Mouse (Mus musculus) erythroblast, adult 5-6 weeks (primary cell): ENCODE measurements around the gene Aifm2. TPM values are rescaled to one million over a fixed set of nuclear protein-coding genes. Genes with fewer than 3 reads are reported as not detected.

Experiments
- ATAC-seq: replicated peaks from 2 replicates; pipeline ENCODE4 v1.8.0; 2016; ENCODE audit warnings: moderate number of reproducible peaks, mild to moderate bottlenecking, moderate TSS enrichment, inconsistent platforms; ENCODE audit not compliant: poor library complexity, low FRiP score, severe bottlenecking
- total RNA-seq, 2 experiments: library from RNA; stranded (forward) in 1 of 2; stranded (reverse) in 1 of 2; fragments of 150-400 nt in 1 of 2; fragments of 200-764, 138-1000 nt in 1 of 2; gene quantifications; 2 replicates each; pipeline versions ENCODE4 v1.2.3 to v1.2.4; 2015 to 2017; ENCODE audit warnings: low replicate concordance in 2 of 2

Gene Aifm2
- total RNA-seq (2015; ENCODE audit: low replicate concordance) (0.58 and 0.84 TPM in 2 replicates), total RNA-seq (2017; ENCODE audit: low replicate concordance) (1.2 and 2.0 TPM in 2 replicates)

GRCm38 (mm10) chr10:61714771-61715461 is at the start of gene Aifm2:
Aifm2 (plus strand) TSS chr10:61715263.
- ATAC-seq: peak; percentile 93

GRCm38 (mm10) chr10:61665651-61666050 is 49.4 kb upstream of the Aifm2 start:
- ATAC-seq: no peak

GRCm38 (mm10) chr10:61669289-61669688 is 45.8 kb upstream of the Aifm2 start:
- ATAC-seq: no peak

DNA sequence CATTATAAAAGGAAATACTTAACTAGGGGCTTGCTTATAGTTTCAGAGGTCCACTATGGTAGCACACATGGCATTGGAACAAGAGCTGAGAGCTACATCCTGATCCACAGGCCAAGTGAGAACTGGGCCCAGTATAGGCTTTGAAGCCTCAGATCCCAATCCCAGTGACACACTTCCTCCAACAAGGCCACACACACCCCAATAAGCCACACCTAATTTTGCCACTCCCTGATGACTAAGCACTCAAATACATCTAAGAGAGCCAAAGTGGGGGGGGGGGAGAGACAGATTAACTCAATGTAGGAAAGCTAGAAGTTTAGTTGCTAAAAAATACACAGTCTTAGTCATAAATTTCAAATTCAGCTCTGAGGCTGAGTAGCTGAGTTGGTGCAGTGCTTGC is 45.2 kb upstream of the Aifm2 start:
- peak; percentile 58; the same call in 1 of the 2 replicates for ATAC-seq

GRCm38 (mm10) chr10:61670758-61671157 is 44.3 kb upstream of the Aifm2 start:
- ATAC-seq: no peak; the same call in 1 of the 2 replicates

- no peak for ATAC-seq
Observed at GRCm38 (mm10) chr10:61675935-61676334, 39.1 kb upstream of the Aifm2 start.

GRCm38 (mm10) chr10:61679545-61679944 is 35.5 kb upstream of the Aifm2 start:
- ATAC-seq: peak; percentile 13; the same call in 1 of the 2 replicates

DNA sequence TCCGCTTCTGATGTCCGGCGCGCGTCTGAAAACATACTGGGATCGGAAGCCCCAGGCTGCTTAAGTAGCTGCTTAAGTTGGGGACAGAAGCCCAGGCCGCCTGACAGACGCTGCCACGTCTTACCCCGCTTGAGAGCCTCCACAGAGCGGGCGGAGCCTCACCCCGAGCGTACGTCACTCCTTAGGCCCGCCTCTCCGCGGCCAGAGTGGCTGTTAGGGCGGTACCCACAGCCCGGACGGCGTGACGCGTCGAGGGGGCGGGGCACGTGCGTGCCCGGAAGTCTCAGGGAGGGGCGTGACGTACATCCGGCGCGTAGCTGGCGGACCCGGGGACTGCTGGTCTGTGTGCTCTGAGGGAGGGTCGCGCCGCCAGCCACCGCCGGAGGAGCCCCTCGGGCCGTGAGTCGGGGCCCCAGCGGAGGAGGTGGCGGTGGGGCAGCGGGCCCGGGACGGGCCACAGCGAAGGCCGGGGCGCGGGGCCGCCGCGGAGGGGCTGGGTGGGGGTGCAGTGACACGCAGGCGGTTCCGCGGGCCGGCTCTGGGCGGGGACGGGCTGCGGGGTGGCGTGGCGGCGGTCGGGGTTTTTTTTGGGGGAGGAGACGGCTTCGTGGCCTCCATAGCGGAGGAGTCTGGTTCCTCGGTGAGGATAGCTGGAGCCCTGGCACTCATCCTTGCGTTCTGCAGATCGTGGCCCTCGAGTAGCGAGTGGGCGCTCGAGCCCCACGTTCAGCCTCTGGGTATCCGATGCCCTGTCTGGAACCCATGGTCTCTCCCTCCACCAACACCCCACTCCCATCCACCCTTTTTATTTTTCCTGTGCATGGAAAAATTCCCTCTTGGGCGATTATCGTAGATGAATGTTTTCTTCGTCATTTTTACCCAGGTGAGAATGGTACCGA is 34.8 kb upstream of the Aifm2 start, which contains the start of gene Sar1a:
Gene Sar1a (plus strand): TSS at position 285 of the 899 bp plus-strand sequence.
- peak; percentile 99 for ATAC-seq

- no peak for ATAC-seq
Observed at GRCm38 (mm10) chr10:61689405-61689804, 25.7 kb upstream of the Aifm2 start.

DNA sequence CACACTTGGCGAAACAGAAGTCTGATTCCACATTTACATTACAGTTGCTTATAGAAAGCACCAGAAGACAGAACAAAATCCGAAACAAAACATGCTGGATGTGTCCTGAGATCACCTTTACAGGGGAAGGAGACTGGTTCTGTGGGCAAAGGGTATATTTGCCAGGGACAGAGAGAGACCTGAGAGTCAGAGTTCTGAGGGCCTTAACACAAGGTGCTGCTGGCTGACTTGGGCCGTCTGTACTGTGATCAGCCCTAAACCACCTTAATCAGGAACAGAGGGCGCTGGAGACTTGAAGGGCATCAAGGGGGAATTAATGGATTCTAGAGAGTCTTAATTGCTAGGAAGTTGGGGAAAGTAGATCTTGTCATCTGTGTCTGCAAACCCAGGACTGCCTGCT is 21.5 kb upstream of the Aifm2 start:
- no peak for ATAC-seq

GRCm38 (mm10) chr10:61694870-61695670 is 20.0 kb upstream of the Aifm2 start, which contains the start of gene Tysnd1:
Tysnd1 (plus strand) TSS chr10:61695514.
- ATAC-seq: peak; percentile 98

- peak; percentile 32 for ATAC-seq
Observed at GRCm38 (mm10) chr10:61695703-61696559, 19.1 kb upstream of the Aifm2 start.

GRCm38 (mm10) chr10:61696560-61696823 is 18.6 kb upstream of the Aifm2 start:
- ATAC-seq: no peak

DNA sequence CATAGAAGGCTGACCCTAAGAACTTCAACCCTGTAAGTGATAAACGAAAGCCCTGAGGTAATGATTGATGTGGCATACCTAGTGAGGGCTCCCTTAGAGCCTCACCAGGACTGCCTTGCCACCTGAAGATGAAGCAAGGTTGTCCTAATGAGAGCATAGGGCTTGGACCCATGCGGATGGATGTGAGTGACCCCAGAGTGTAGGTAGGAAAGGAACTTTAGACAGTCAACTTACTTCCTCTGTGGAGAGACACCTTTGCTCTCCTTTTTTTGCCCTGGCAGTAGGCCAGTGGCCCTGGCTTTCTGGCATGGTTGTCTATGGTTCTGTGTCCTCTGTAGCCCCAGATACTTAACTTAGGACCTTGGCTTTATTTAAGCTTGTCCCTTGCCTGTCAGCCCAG is 18.0 kb upstream of the Aifm2 start:
- no peak for ATAC-seq

- no peak for ATAC-seq
Observed at GRCm38 (mm10) chr10:61704663-61705062, 10.4 kb upstream of the Aifm2 start.

GRCm38 (mm10) chr10:61706412-61707375 is 8.4 kb upstream of the Aifm2 start:
- no peak for ATAC-seq

GRCm38 (mm10) chr10:61713601-61714000 is 1.5 kb upstream of the Aifm2 start:
- ATAC-seq: no peak

- peak; percentile 67 for ATAC-seq
Observed at GRCm38 (mm10) chr10:61714146-61714545, 917 bp upstream of the Aifm2 start.
